Mouse (Mus musculus) embryonic fibroblast, embryonic 13.5 days (primary cell): ENCODE results near the gene Rbms1. TPM values are rescaled to one million over a fixed set of nuclear protein-coding genes. Genes with fewer than 3 reads are reported as not detected.

ENCODE experiments used
- H3K27ac ChIP-seq: 2 replicates; pipeline ENCODE4 v1.5.1; 2012; ENCODE audit warnings: low read length, control low read depth, inconsistent platforms; ENCODE audit not compliant: insufficient read depth
- H3K4me1 ChIP-seq: 2 replicates; pipeline ENCODE4 v1.6.1; 2011; ENCODE audit warnings: low read length; ENCODE audit not compliant: control insufficient read depth, insufficient read depth
- H3K4me3 ChIP-seq: 2 replicates; pipeline ENCODE4 v1.5.1; 2011; ENCODE audit warnings: mild to moderate bottlenecking, control low read depth, low read length; ENCODE audit not compliant: insufficient read depth
- CTCF ChIP-seq: IDR thresholded peaks from 2 replicates; pipeline ENCODE4 v1.5.1; 2011; ENCODE audit warnings: mild to moderate bottlenecking, control low read depth, low read length, moderate library complexity, borderline replicate concordance; ENCODE audit not compliant: insufficient read depth
- POLR2A ChIP-seq: IDR thresholded peaks from 2 replicates; pipeline ENCODE4 v1.6.1; 2011; ENCODE audit warnings: low read depth, mild to moderate bottlenecking, control low read depth, low read length, moderate library complexity
- polyA plus RNA-seq: library from polyadenylated mRNA; stranded (reverse); fragments of >200 nt; gene quantifications from 2 replicates; pipeline ENCODE4 v1.2.4, GENCODE M21; 2011; ENCODE audit warnings: low read depth; ENCODE audit not compliant: missing spikeins, insufficient read length

The Rbms1 gene
- polyA plus RNA-seq, 1 experiment: 222 TPM

- Histone ChIP-seq H3K27ac (no peak overlapping the region), H3K4me1 (no peaks in the 10 kb centered on the region), H3K4me3 (no peak overlapping the region)
- no peak for TF ChIP-seq POLR2A
- TF ChIP-seq CTCF: no peak
Measured at GRCm38 (mm10) chr2:60947817-60948216, 15.2 kb downstream of the Rbms1 start.

GRCm38 (mm10) chr2:60940454-60940961, 22.5 kb downstream of the Rbms1 start:
- Histone ChIP-seq H3K27ac (peak overlapping the region; percentile 74), H3K4me1 (peaks cover 6% of the 10 kb centered on the region), H3K4me3 (peak overlapping the region; percentile 4; the same call in 1 of the 2 replicates)
- TF ChIP-seq CTCF (no peak), POLR2A (no peak)

- peaks cover 6% of the 10 kb centered on the region for H3K4me1 ChIP-seq
- peak overlapping the region; percentile 74 for H3K27ac ChIP-seq
- TF ChIP-seq CTCF (no peak), POLR2A (no peak)
- H3K4me3 ChIP-seq: no peak overlapping the region
Measured at GRCm38 (mm10) chr2:60939957-60940356, 23.0 kb downstream of the Rbms1 start.

GRCm38 (mm10) chr2:60936910-60937309, 26.1 kb downstream of the Rbms1 start:
- H3K4me1 ChIP-seq: peaks cover 6% of the 10 kb centered on the region
- no peak for TF ChIP-seq CTCF
- no peak for TF ChIP-seq POLR2A
- H3K27ac ChIP-seq: no peak overlapping the region
- no peak overlapping the region for H3K4me3 ChIP-seq

- Histone ChIP-seq H3K27ac (no peak overlapping the region), H3K4me1 (no peaks in the 10 kb centered on the region; the same call in 1 of the 2 replicates), H3K4me3 (no peak overlapping the region)
- TF ChIP-seq POLR2A (no peak), CTCF (no peak)
Measured at GRCm38 (mm10) chr2:60928948-60929347, 34.0 kb downstream of the Rbms1 start.

- H3K4me3 ChIP-seq: no peak overlapping the region
- TF ChIP-seq CTCF: no peak
- no peak for TF ChIP-seq POLR2A
Measured at GRCm38 (mm10) chr2:60927906-60928775, 34.9 kb downstream of the Rbms1 start.

GRCm38 (mm10) chr2:60925063-60925462, 37.9 kb downstream of the Rbms1 start:
- H3K4me1 ChIP-seq: peaks cover 5% of the 10 kb centered on the region
- no peak overlapping the region for H3K27ac ChIP-seq
- TF ChIP-seq CTCF (no peak), POLR2A (no peak)
- no peak overlapping the region for H3K4me3 ChIP-seq

More at GRCm38 (mm10) chr2:60927906-60928775, 34.9 kb downstream of the Rbms1 start:
- Histone ChIP-seq H3K4me1 (no peaks in the 10 kb centered on the region; the same call in 1 of the 2 replicates), H3K27ac (no peak overlapping the region)

- no peak for TF ChIP-seq POLR2A
- no peak for TF ChIP-seq CTCF
- Histone ChIP-seq H3K4me1 (peaks cover 10% of the 10 kb centered on the region), H3K4me3 (no peak overlapping the region), H3K27ac (no peak overlapping the region)
Measured at GRCm38 (mm10) chr2:60923756-60924544, 39.0 kb downstream of the Rbms1 start.

- Histone ChIP-seq H3K4me3 (no peak overlapping the region), H3K4me1 (peaks cover 10% of the 10 kb centered on the region), H3K27ac (peak overlapping the region; percentile 68)
- TF ChIP-seq CTCF (no peak), POLR2A (no peak)
Measured at GRCm38 (mm10) chr2:60923111-60923510, 39.9 kb downstream of the Rbms1 start.

GRCm38 (mm10) chr2:60922351-60922750, 40.6 kb downstream of the Rbms1 start:
- Histone ChIP-seq H3K4me3 (no peak overlapping the region), H3K27ac (peak overlapping the region; percentile 68), H3K4me1 (peaks cover 10% of the 10 kb centered on the region)
- TF ChIP-seq POLR2A: no peak
